Mouse (Mus musculus) cerebellum, postnatal 14 days (tissue): ENCODE results near the gene Rapgef3.

Source experiments
- DNase-seq, 2 experiments: peaks; one replicate each; pipeline ENCODE4 v3.0.0; 2021; ENCODE audit warnings: mixed read lengths in 2 of 2

The Rapgef3 gene

DNA sequence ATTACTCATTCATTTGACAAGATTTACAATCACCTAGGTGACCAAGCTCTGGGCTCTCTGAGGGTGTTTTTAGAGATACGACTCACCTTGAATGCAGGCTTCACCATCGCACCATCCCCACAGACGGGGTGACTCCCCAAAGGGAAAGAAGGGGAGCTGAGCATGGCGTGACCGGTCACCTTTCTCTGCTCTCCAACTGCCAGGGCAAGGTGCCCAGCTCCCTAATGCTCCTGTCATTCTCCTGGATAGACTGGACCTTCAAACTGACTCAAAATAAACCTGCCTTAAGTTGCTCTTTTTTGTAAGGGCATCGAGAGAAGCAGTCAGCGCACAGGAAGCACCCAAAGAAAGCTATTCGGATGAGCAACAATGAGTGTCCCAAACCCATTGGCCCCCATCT is 2.5 kb upstream of the Rapgef3 start:
- DNase-seq: no peak

DNA sequence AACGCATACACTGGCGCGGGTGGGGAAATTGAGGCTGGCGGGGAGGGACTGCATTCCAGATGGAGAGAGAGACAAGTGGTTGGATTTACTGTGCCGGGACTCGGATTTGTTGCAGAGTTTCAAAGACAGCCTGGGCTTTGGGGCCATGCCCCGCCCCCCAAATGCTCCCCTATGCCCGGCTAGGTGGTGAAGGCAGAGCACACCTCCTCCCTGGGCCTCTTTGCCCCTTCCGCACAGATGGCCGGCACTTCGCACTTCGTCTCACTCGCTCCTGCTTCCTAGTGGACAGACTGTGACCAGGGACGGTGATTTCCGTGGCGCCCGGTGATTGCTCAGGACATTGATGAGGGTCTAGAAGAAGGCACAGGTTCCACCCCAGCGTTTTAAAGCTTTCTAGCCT is 420 bp upstream of the Rapgef3 start:
- peak; percentile 72 to 80 for DNase-seq

DNA sequence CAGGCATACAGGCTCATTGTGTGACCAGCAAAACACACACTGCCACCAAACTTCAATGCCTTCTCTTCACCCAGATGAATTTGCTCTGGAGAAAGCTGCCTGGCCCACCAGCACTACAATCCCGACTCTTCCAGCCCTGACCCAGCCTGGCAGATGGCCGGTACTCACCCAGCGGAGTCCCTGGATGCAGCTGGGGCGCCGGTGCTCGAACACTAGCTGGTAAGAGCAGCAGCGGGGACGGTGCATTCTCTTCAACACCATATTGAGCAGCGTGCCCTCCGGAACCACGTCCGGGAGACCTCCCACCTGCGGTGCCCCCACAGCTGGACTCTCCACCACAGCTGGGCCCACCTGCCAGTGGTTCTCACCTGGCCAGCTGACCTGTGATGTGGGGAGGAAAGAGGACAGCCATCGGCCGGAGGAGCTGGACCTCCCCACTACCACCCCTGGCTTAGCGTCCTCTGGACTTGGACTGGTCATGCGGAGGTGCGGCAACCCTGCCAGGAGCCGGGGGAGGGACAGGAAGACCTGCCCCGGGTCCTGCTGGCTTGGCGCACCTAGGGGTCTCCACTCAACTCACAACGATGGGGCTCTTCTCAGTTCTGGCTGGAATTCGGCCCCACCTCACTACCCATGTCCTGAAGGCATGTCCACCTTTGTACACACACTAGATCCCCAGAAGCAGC is 1.0 kb downstream of the Rapgef3 start:
- peak; percentile 59 to 66 for DNase-seq

DNA sequence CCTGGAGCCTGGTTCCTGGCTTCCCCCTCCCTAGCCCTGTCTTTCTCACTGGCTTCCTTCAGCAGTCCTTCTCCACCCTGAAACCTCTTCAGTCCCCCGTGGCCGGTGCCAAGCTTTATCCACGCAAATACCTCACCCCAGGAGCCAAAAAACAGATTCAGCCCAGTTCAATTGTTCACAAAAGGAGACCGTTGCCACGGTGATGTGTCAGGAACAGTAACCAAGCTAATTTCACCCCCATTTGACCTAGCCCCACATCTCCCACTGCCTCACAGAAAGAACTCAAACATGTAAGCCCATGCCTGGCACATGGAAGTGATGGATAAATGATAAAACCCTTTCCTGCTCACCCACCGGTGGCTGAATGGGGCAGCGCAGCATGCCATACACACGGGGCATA is 1.6 kb downstream of the Rapgef3 start:
- peak in 1 of 2 experiments; percentile 45 for DNase-seq

DNA sequence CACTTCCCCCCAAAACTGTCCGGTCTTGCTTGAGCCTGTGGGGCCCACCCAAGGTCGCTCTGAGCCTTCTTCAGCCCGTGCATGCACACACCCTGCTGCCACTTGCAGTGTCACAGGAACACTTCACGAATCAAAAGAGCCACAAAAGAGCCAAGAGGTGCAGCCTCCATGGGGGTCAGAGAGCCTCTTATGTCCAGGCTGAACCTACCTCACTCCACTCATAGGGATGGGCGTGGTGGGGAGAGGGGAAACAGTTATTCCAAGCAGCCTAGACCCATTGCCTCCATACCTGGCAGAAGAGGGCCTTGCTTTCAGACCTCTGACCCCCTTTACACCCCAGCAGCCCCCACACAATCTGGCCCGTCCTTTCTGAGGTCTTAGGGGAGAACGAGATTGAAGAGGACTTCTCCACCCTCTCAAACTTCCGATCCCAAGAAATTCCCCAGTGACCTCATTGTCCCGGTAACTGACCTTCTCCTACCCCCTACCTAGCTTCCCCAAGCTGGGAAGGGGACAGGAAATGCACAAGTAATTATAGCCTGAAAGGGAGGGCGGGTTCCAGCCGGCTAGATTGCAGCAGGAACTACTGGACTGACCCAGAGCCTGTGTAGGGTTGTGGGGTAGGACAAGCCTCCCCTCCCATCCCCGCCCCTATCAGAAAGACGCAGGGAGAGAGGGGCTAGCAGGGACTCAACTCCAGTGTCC is 2.5 kb downstream of the Rapgef3 start:
- no peak for DNase-seq

DNA sequence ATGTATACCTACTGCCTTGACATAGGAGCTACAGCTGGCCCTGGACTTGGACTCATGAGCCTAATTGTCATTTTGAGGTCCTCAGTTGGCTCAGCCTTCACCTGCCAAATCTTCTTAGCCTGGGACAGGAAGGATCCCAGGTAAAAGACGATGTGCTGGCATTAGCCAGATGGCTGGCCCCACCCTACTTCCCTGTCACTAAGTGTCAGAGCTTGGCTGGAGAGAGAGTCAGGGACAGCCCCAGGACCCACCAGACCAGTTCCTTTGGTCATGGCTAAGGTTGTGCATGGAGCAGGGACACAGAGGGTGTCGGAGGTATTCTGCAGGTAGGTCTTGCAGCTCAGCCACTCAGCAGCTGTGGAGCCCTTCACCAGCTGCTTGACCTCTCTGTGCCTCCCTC is 3.2 kb downstream of the Rapgef3 start:
- no peak for DNase-seq

DNA sequence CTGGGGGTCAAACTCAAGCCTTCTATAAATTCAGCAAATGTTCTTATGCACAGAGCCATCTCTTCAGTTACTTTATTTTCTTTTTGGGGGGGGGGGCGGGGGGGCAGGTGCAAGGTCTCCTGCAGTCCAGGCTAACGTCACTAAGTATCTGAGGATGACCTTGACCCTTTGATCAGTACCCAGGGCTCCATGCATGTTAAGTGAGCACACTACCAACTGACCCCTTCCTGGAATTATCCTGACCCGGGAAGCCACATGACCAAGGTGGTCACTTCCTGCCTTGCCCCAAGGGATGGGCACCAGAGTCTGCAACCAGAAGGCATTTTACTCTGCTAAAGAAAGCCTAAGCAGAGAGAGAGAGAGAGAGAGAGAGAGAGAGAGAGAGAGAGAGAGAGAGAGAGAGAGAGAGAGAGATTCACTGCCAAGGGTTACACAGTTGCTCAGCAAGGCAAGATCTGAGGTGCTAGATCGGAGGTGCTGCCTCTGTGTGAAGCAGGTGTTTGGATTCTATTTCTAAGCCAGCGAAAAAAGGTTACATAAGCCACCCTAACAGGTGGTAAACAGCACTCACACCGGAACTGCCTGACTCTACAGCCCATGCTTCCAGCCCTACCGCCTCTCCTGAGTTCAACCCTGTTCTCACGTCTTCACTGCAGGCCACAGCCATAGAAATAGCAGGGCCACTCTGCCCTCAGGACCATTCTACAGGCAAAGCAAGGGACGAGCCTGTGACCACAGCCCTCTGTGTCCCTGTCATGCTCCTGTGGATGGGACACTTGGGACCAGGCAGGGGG is 4.3 kb downstream of the Rapgef3 start:
- no peak for DNase-seq

DNA sequence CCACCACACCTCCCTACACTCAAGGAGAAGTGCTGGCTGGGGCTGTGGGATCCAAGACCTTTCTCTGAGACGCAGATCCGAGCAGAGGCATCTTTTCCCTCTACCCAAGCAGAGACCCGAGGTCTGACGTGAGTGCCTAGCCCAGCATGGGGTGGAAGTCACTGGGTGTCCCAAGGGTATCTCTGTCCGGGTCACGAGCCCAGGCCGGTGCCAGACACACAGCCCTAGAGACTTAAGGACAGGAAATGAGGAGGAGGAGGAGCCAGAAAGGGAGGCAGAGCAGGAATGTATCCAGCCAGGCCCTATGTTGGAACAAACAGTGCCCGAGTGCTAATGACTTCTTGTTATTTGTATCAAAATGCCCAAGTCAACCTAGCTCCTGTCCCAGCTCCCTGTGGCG is 5.0 kb downstream of the Rapgef3 start:
- DNase-seq: no peak

DNA sequence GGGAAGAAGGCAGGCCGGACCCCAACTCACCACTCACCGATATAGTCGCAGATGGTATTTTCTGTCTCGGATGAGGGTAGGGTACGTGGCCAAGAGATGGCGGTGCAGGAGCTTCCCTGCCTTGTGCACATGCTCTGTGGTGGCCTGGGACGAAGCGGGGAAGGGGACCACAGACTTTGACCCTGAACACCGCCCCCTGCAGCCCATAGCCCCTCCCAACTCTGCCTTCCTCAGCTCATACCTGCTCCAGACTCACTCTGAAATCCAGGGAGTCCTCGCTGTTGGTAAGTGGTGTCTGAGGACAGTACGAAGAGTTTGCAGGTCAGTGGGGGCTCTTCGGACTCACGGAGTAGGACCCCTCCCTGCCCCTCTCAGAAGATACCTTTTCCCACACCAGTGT is 6.3 kb downstream of the Rapgef3 start:
- no peak for DNase-seq

DNA sequence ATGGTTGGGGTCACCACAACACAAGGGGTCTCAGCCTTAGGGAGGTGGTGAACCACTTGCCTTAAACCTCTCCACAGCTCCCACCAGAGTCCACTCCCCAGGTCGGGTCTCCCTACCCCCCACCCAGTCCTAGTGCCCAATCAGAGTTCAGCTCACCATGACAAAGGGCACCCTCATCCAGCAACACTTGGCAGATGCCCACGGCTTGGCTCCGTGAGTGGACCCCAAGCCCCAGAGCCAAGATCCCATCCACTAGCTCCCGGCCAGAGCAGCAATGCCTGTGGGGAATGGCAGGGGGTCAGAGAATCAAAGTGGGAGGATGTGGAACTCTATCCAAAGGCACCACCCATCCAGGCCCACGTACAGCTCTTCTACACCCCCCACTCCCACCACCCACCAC is 6.8 kb downstream of the Rapgef3 start:
- no peak for DNase-seq

DNA sequence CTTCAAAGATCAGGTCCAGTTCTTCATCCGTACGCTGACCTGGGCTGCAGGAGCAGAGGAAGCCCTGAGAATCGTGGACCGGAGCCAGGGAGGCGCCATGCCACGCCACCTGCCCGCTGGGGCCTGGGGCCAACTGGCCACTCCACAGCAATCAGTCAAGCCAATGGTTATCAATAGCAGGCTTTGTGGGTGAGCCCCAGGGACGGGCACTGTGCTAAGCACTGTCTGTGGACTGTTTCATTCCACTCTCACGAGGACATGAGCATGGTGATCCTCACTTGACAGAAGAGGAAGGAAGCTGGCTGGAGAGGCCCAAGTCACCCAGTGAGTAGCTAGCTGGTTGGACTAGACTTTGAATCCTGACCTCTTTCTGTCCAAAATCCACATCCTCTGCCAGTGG is 7.8 kb downstream of the Rapgef3 start:
- peak; percentile 89 to 90 for DNase-seq

DNA sequence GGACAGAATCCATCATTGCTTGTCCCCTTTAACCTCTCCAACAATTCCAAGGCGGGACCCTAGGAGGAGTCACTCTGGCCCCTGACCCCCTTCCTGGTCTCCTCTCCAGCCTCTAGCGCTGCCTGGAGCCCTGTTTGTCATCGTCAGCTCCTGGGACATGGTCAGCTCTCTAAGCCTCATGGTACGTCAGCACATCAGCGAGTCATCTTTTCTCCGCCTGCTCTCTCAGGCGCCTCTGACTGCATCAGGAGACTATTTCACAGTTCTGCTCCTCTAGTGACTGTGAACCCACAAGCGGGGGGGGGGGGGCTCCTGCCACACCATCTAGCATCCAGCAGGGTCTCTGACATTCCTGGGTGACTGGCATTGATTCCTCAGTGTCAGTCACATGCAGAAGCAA is 12.4 kb downstream of the Rapgef3 start:
- no peak for DNase-seq

DNA sequence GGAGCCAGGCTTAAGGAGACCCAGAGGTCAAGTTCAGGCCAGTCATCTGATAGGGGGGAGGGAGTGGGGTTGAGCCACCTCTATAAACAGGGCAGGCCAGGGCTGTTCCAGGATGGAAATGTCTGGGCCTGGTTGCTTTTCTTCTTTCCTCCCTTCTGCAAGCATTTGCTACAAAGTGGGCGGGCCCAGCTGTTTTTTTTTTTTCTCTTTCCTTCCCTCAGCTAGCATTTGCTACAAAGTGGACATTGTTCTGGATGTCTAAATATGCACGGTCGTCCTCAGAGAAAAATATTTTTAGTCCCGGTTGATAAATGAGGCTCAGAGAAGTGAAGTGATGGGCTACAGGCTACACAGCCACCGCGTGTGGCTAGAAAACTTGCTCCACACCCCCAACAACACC is 13.3 kb downstream of the Rapgef3 start:
- no peak for DNase-seq

DNA sequence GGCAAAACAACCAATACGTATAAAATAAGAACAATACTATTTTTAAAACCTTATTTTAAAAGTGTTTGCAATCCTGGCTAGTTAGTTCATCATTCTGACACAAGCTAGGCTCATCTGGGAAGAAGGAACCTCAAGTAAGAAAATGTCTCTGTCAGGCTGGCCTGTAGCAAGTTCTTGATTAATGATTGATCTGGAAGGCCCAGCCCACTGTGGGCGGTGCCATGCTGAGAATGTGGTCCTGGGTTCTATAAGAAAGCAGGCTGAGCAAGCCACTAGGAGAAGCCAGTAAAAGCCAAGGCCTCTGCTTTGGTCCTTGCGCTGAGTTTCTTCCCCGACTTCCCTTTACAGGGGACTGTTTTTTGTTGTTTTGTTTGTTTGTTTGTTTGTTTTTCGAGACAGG is 15.3 kb downstream of the Rapgef3 start:
- no peak for DNase-seq

DNA sequence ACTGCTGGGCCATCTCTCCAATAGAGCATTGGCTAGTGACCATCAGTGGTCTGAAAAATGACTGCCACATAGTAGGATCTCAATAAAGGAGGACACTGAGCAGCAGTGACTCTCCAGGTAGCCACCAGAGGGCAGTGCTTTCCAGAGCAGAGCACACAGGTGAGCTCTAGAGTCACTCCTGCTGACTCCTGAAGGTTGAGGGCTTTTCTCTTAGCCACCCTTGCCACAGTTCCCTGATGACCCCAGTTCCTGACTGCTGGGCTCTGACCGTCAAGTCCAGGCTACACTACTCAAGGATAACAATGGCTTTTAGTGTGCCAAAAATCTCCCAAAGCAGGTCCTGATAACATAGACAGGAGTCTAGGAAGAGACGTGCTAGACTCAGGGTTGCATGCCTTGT is 16.1 kb downstream of the Rapgef3 start:
- DNase-seq: no peak

DNA sequence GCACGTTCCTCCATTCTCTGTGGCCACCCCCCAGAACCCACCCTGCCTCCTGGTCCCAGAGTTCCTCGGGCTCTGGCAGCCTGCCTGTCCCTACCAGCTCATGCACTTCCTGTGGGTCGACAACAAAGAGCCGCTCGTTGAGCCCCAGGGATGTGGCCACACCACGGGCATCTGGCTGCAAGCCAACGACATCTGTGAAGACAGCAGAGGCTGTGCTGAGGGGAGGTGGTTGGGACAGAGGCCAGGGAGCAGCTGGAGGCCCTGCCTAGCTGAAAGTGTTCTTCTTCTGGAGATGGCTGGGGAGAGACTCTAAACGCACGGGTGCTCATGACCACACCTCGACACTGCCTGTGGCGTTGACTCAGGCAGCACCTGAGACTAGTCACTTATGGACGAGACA is 17.1 kb downstream of the Rapgef3 start:
- DNase-seq: peak; percentile 79 to 89

DNA sequence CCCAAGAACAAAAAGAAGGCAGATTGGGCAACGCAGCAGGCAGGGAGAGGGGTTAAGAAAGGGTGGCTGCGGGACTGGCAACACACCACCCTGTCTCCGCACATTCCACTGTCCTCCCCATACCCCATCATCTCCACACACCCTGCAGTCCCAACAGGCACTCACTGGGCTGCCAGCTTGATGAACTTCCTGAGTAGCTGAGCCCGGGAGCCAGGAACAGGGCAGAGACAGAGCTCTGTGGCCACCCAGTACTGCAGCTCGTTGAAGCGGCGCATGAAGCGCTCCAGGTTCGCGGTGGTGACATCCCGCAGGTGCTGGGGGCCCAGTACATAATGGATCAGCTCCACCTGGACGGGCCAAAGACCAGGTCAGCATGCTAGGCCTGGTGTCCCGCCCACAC is 17.9 kb downstream of the Rapgef3 start:
- DNase-seq: no peak

DNA sequence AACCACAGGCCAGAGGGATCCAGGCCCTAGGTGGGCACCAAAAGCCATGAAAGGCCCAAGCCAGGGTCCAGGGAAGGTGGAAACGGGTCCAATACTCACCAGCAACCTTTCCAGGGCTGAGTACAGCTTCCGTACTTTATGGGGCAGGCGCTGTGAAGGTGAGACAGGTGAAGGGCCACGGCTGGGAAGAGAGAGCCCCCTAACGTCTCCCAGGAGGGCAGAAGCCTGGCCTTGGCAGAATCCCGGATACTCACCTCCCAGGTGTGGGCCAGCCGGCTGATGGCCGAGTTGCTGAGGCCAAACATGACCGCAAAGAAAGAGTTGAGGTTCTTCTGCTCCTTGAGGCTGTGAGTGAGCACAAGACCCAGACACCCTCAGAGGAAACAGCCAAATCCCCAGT is 18.4 kb downstream of the Rapgef3 start:
- DNase-seq: no peak

DNA sequence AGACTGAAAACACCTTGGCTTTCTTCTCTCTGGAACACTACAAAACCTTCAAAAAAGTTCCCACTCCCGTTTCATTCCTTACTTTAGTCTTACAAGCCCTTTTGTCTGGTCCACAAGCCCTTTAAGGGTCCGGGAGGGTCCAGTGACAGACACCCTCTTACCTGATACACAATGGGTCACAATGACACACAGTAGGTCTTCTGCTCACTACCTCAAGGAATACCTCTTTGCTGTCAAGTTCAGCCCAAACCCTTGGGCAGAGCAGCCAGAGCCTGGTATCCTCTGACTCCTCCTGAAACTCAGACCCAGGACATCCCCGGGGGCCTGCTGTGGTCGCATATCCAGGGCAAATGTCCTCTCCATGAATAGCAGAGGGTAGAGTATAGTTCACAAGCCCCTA is 18.8 kb downstream of the Rapgef3 start:
- no peak for DNase-seq

DNA sequence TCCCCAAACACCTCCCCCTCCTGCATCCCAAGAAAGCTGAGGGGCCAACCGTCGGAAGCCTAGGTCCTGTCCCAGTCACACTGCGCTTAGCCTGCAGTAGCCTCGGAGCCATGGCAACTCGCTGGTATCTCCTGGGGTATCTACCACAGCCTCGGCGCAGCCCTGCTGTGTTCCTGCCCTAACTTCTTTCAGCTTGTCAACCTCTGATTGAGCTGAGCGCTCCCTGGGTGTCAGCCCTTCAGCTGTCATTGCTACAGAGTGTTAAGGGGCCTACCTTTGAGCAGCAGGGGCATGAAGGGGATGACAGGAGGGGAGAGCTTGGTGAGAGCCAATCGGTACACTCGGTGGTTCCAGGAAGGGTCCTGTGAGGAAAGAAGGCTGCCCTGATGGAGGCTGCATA is 19.5 kb downstream of the Rapgef3 start:
- no peak for DNase-seq

DNA sequence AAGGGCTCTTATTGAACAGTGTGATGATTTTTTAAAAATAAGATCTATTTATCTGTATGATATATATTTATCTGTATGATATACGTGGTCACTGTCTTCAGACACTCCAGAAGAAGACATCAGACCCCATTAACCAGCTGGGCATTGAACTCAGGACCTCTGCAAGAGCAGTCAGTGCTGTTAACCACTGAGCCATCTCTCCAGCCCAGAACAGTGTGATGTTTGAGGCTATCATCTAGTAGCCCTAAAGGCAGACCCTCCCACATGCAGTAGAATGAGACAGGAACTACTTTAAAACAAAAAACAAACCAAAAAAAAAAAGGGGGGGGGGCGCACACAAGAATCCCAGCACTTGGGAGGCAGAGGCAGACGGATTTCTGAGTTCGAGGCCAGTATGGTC is 20.3 kb downstream of the Rapgef3 start:
- no peak for DNase-seq

DNA sequence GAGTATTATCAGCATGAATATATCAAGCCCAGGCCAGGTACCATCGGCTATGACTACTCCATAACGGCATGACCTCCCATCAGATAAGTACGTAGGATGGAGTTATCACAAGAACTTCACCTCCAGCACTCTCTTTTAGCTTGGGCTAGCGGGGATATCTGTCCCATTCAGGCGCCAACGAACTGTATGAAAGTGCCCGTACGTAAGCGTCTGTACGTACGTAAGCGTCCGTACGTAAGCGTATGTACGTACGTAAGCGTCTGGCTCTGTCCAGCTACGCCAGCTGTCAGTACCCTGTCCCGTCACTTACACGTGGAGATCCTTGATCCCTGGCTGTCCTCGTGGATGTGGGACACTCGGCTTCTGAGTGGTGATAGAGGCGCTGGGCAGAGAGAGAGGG is 21.0 kb downstream of the Rapgef3 start:
- DNase-seq: no peak

DNA sequence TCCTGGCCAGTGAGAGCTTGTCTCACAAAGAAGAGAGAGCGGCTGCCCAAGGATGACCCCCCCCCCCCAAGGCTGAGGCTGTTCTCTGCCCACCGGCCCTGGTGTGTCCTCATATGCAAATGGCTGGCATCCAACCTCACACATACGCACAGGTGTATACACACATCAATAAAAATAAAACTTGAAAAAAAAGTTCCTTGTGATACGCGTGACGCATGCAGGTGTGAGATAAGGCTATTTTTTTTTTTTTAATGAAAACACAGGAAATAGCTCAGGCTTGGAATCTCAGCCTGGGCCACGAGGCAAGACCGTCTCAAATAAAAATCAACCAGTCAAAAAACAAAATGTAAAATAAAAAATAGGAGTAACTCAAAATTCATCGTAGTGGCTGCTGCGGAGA is 21.5 kb downstream of the Rapgef3 start:
- DNase-seq: no peak

DNA sequence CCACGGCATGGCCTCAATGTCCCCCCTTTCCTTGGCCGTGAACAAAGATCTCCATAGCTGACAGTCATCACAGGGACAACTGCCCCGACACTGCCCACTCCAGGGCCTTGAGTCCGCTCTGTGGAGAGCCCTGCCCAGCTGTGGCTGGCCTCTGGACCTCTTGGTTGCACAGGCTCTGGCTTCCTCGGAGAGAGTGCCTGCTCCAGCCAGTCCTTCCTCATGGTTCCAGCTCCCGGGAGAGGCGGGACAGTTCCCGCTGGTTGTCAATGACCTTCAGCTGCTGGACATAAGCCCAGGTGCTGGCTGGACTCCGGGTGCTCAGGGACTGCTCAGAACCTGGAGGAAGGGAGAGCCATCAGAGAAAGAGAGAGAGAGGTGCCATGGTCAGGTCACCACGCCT is 22.4 kb downstream of the Rapgef3 start:
- DNase-seq: no peak
